Mouse (Mus musculus) MEL-GATA-1-ER (cell line): Measurements from ENCODE around the gene St3gal4.

Experiments used
- DNase-seq: peaks from one replicate; pipeline ENCODE4 v3.0.0-alpha.2; 2012; ENCODE audit warnings: low read depth; ENCODE audit errors: extremely low read depth

Gene St3gal4

GRCm38 (mm10) chr9:35107396-35107795 is 11.7 kb downstream of the St3gal4 start:
- no peak for DNase-seq

- DNase-seq, result no peak
Measured at GRCm38 (mm10) chr9:35105884-35106880, 12.9 kb downstream of the St3gal4 start.

- no peak for DNase-seq
Measured at GRCm38 (mm10) chr9:35105438-35105837, 13.6 kb downstream of the St3gal4 start.

GRCm38 (mm10) chr9:35104711-35105110 is 14.4 kb downstream of the St3gal4 start:
- no peak for DNase-seq

- DNase-seq, result no peak
Measured at GRCm38 (mm10) chr9:35098762-35099161, 20.3 kb downstream of the St3gal4 start.

GRCm38 (mm10) chr9:35097901-35098300 is 21.2 kb downstream of the St3gal4 start:
- DNase-seq, result no peak

- no peak for DNase-seq
Measured at GRCm38 (mm10) chr9:35095726-35096125, 23.3 kb downstream of the St3gal4 start.

- no peak for DNase-seq
Measured at GRCm38 (mm10) chr9:35093350-35093749, 25.7 kb downstream of the St3gal4 start.

- DNase-seq, result no peak
Measured at GRCm38 (mm10) chr9:35092904-35093303, 26.2 kb downstream of the St3gal4 start.

GRCm38 (mm10) chr9:35061446-35061845 is 57.6 kb downstream of the St3gal4 start:
- no peak for DNase-seq

- DNase-seq, result no peak
Measured at GRCm38 (mm10) chr9:35059881-35060280, 59.2 kb downstream of the St3gal4 start.

GRCm38 (mm10) chr9:35058596-35059354 is 60.3 kb downstream of the St3gal4 start:
- DNase-seq, result no peak

- no peak for DNase-seq
Measured at GRCm38 (mm10) chr9:35058186-35058585, 60.9 kb downstream of the St3gal4 start.

GRCm38 (mm10) chr9:35057631-35058030 is 61.4 kb downstream of the St3gal4 start:
- DNase-seq, result no peak

- DNase-seq, result no peak
Measured at GRCm38 (mm10) chr9:35056611-35057010, 62.5 kb downstream of the St3gal4 start.

- no peak for DNase-seq
Measured at GRCm38 (mm10) chr9:35055528-35056330, 63.3 kb downstream of the St3gal4 start.

GRCm38 (mm10) chr9:35053669-35054068 is 65.4 kb downstream of the St3gal4 start:
- DNase-seq, result no peak

- DNase-seq, result no peak
Measured at GRCm38 (mm10) chr9:35053081-35053480, 66.0 kb downstream of the St3gal4 start.

- no peak for DNase-seq
Measured at GRCm38 (mm10) chr9:35052671-35053070, 66.4 kb downstream of the St3gal4 start.

GRCm38 (mm10) chr9:35051666-35052065 is 67.4 kb downstream of the St3gal4 start:
- DNase-seq, result no peak

- no peak for DNase-seq
Measured at GRCm38 (mm10) chr9:35050701-35051454, 68.2 kb downstream of the St3gal4 start.
